Mouse (Mus musculus) lung, embryonic 14.5 days (tissue): Measurements from ENCODE around the gene Cdc42ep5. TPM values are rescaled to one million over a fixed set of nuclear protein-coding genes. Genes with fewer than 3 reads are reported as not detected.
"Not testable (repeated sequence)": the region's sequence is repeated elsewhere in the genome, so short reads cannot be mapped to it uniquely, and the experiment has no call there.

Experiments
- ATAC-seq: fragments of 200-750 bp; cut with Nextera tagmentation; 2 replicates; pipeline ENCODE4 v1.8.0; 2017; ENCODE audit warnings: mild to moderate bottlenecking, moderate TSS enrichment, moderate library complexity; ENCODE audit not compliant: insufficient read depth
- DNase-seq: peaks from one replicate; pipeline ENCODE4 v3.0.0-alpha.2; 2015
- H3K27ac ChIP-seq: fragments of 300-500 bp; sonication (generic); 2 replicates; pipeline ENCODE4 v1.5.1; 2014; ENCODE audit warnings: low read depth, mild to moderate bottlenecking, moderate library complexity
- H3K27me3 ChIP-seq: fragments of 300-500 bp; sonication (generic); 2 replicates; pipeline ENCODE4 v1.6.1; 2014; ENCODE audit warnings: low read length, control low read depth; ENCODE audit not compliant: insufficient read depth
- H3K36me3 ChIP-seq: fragments of 300-500 bp; sonication (generic); 2 replicates; pipeline ENCODE4 v1.6.1; 2014; ENCODE audit warnings: control low read depth; ENCODE audit not compliant: insufficient read depth
- H3K4me1 ChIP-seq: fragments of 300-500 bp; sonication (generic); 2 replicates; pipeline ENCODE4 v1.6.1; 2014; ENCODE audit warnings: antibody characterized with exemption, control low read depth; ENCODE audit not compliant: insufficient read depth
- H3K4me2 ChIP-seq: fragments of 300-500 bp; sonication (generic); 2 replicates; pipeline ENCODE4 v1.6.1; 2014; ENCODE audit warnings: mild to moderate bottlenecking
- H3K4me3 ChIP-seq: fragments of 300-500 bp; sonication (generic); 2 replicates; pipeline ENCODE4 v1.5.1; 2014; ENCODE audit warnings: low read depth, low read length
- H3K9ac ChIP-seq: fragments of 300-500 bp; sonication (generic); 2 replicates; pipeline ENCODE4 v1.6.1; 2014
- H3K9me3 ChIP-seq: fragments of 300-500 bp; sonication (generic); 2 replicates; pipeline ENCODE4 v1.6.1; 2016; ENCODE audit warnings: low read depth, low read length, control low read depth
- CTCF ChIP-seq: IDR thresholded peaks from 2 replicates; pipeline ENCODE4 v1.5.1; 2016; ENCODE audit warnings: antibody characterized with exemption, low read depth
- WGBS: fragments of 180-500 bp; shearing (Covaris S2); extraction: QIAGEN DNeasy Blood & Tissue Kit; methylation state at CpG from one replicate; pipeline ENCODE4 v1.1.7; 2014; 5-methylcytosine and 5-hydroxymethylcytosine counted together
- polyA plus RNA-seq: library from polyadenylated mRNA; unstranded; fragments of >200 nt; fragmentation: Nextera tagmentation; extraction: Ambion mirVana; gene quantifications from 2 replicates; pipeline ENCODE4 v1.2.1, GENCODE M21; 2014

Gene Cdc42ep5
- polyA plus RNA-seq, 1 experiment from 2014 or later = 37.5 TPM

DNA sequence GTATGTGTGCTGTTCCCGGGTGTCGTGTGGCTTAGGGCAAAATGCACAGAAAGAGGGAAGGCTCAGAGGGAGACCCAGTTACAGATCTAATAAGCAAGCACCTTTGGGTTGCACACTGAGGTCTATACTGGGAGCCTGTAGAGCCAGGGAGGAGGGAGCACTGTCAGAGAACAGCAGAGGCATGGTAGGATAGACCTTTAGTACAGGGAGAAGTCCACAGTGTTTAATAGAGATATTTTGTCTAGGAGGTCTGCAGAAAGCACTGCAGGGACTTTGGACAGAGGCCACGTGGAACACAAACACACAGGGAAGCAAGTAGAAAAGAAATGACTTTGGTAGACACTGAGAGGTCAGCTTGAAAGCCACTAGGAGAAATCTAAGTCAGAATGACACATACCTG lies 626 bp upstream of the Cdc42ep5 start:
- 11% methylated on average over 3 of the region's 3 CpGs for WGBS
- Histone ChIP-seq H3K27me3 (no peaks in the 10 kb centered on the region), H3K4me1 (no peaks in the 10 kb centered on the region; the same call in 1 of the 2 replicates), H3K4me2 (peak overlapping the region; percentile 78), H3K9ac (peak overlapping the region; percentile 32; the same call in 1 of the 2 replicates), H3K9me3 (no peaks in the 10 kb centered on the region), H3K36me3 (no peaks in the 10 kb centered on the region), H3K4me3 (peak overlapping the region; percentile 49), H3K27ac (peak overlapping the region; percentile 79)
- no peak for TF ChIP-seq CTCF
- no peak for DNase-seq
- ATAC-seq = no peak

DNA sequence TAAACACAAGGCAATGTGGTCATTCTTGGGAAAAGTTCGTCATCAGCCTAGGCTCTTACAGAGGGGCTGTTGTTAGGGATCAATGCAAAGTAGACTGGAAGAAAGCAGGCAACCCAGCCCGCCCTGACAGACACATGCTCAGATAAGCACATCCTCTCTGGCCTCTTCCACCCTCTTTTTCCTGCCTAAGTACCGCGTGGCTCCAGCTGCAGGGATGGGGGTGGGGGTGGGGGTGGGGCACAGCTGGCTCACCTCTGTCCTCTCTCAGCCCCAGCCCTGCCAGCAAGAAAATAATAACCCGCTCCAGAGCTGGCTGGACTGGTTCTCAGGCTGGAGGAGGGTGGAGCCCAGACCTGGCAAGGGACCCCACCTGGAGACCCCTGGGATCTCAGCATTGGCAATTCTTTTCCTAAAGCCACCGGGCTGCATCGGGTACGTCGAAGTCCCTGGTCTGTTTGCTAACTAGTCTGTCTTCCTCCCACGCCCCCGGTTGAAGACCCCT lies 1.0 kb downstream of the Cdc42ep5 start:
- Histone ChIP-seq H3K9ac (peak overlapping the region; percentile 54), H3K27ac (peak overlapping the region; percentile 79), H3K9me3 (no peaks in the 10 kb centered on the region), H3K4me2 (peak overlapping the region; percentile 78), H3K36me3 (no peaks in the 10 kb centered on the region), H3K4me3 (peak overlapping the region; percentile 49), H3K27me3 (no peaks in the 10 kb centered on the region), H3K4me1 (no peaks in the 10 kb centered on the region; the same call in 1 of the 2 replicates)
- peak; percentile 60 for ATAC-seq
- TF ChIP-seq CTCF = no peak
- WGBS = under 1% methylated on average over 11 of the region's 11 CpGs
- peak; percentile 51 for DNase-seq

DNA sequence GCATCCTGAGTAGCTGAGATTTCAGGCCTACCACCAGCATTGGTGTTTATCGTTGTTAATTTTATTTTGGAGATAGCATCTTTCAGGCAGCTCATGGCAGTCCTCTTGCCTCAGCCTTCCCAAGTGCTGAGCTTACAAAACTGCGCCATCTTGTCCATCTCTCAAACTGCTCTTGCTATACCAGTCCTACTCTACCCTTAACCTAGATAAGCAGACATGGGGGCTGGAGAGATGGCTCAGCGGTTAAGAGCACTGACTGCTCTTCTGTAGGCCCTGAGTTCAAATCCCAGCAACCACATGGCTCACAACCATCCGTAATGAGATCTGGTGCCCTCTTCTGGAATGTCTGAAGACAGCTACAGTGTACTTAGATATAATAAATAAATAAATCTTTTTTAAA lies 3.1 kb downstream of the Cdc42ep5 start:
- H3K4me3 ChIP-seq, DNase-seq, H3K4me1 ChIP-seq, H3K36me3 ChIP-seq, H3K27me3 ChIP-seq, H3K9ac ChIP-seq, ATAC-seq, H3K9me3 ChIP-seq, H3K4me2 ChIP-seq, H3K27ac ChIP-seq: not testable (repeated sequence)
- 88% methylated on average over 4 of the region's 4 CpGs for WGBS

DNA sequence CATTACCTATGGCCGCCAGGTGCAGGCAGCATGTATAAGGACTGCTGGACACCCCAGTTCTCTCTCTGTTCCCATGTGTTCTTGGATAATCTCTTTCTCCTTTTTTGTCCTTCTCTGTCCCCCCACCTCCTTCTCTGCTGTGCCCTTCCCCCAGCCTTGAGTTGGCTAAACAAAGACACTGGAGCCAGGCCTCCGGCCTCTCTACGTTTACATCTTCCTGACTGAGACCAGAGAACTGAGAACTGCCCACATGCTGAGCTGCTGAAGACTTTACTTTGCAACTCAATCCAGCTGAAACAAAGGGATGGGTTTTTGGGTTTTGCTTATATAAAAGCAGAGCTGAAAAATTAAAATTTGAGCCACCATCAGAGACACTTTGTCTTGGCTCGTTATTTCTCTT lies 9.7 kb downstream of the Cdc42ep5 start:
- no peaks in the 10 kb centered on the region for H3K9me3 ChIP-seq
- ATAC-seq (no peak), DNase-seq (no peak)
- WGBS = 53% methylated on average over 4 of the region's 4 CpGs
- H3K27ac ChIP-seq = no peak overlapping the region
- no peaks in the 10 kb centered on the region; the same call in 1 of the 2 replicates for H3K4me1 ChIP-seq
- H3K27me3 ChIP-seq = peaks cover 6% of the 10 kb centered on the region
- H3K9ac ChIP-seq = no peak overlapping the region
- no peak overlapping the region for H3K4me2 ChIP-seq
- no peak for TF ChIP-seq CTCF
- H3K36me3 ChIP-seq = 0 out of 2 replicates have a peak, but pooled peaks cover 5% of the 10 kb centered on the region
- no peak overlapping the region for H3K4me3 ChIP-seq

DNA sequence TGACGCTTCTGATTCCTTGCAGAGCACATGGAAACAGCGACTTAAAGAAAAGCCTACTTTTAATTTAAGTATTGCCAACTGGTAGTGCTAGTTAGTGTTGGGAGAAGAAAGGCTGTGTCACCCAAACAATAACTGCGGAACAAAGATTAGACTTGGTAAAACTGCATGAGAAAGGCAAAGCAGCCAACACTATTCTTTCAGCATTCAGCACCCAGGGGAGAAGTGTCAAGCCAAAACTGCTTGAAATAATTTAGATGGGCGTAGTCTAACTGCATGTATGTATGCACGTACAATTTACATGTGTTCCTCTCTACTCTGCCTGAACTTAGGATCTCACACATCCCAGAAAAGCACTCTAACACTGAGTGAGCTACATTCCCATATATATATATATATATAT lies 10.3 kb downstream of the Cdc42ep5 start:
- H3K4me3 ChIP-seq = no peak overlapping the region
- DNase-seq (no peak), ATAC-seq (no peak)
- TF ChIP-seq CTCF = no peak
- no peaks in the 10 kb centered on the region for H3K9me3 ChIP-seq
- WGBS = 79% methylated on average over 5 of the region's 5 CpGs
- no peaks in the 10 kb centered on the region; the same call in 1 of the 2 replicates for H3K4me1 ChIP-seq
- H3K27ac ChIP-seq = no peak overlapping the region
- H3K36me3 ChIP-seq = 0 out of 2 replicates have a peak, but pooled peaks cover 5% of the 10 kb centered on the region
- H3K27me3 ChIP-seq = peaks cover 6% of the 10 kb centered on the region
- no peak overlapping the region for H3K9ac ChIP-seq
- no peak overlapping the region for H3K4me2 ChIP-seq

DNA sequence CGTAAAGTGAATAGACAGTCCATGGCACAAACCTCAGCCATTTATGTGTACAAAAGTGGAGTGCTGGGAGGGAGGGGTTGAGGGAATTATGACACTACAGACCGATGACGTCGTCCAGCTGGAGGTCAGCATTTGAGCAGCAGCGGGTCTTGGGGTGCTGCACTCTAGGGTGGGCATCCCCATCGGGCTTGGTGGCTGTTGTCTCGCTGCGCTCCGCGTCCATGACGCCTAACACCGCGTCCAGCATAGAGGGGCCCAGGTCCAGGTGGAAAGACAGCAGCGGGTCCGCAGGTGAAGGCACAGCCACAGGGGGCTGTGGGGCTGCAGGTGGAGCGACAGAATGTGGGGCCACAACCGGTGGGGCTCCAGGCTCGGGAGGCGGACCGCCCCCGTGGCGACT lies 13.4 kb downstream of the Cdc42ep5 start:
- Histone ChIP-seq H3K36me3 (peaks cover 26% of the 10 kb centered on the region), H3K4me2 (peak overlapping the region; percentile 92; the same call in 1 of the 2 replicates), H3K27me3 (peaks cover 6% of the 10 kb centered on the region), H3K27ac (no peak overlapping the region), H3K9ac (no peak overlapping the region), H3K9me3 (no peaks in the 10 kb centered on the region), H3K4me3 (no peak overlapping the region; the same call in 1 of the 2 replicates), H3K4me1 (no peaks in the 10 kb centered on the region; the same call in 1 of the 2 replicates)
- WGBS = 27% methylated on average over 22 of the region's 22 CpGs
- DNase-seq = no peak
- no peak for TF ChIP-seq CTCF
- ATAC-seq = no peak

DNA sequence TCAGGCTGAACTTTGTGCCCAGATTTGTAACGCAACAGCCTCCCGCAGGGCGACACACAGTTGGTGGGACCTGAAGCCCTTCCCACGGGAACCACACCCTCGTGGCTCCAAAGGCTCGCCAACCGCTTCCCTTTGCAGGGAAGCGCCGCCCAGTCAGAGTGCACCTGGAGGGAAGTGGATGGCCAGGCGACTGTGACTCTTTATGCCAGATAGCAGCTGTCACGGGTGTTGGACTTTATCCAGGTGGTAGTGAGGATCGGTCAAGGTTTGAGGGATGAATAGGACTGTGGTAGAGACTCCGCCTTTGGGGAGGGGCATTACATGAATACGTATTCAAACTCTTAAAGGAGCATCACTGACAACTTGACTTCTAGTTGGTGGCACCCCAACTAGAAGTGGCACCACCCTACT lies 13.8 kb downstream of the Cdc42ep5 start:
- peaks cover 6% of the 10 kb centered on the region for H3K27me3 ChIP-seq
- no peak overlapping the region for H3K27ac ChIP-seq
- ATAC-seq (no peak), DNase-seq (peak; percentile 16)
- WGBS = 20% methylated on average over 14 of the region's 14 CpGs
- H3K9ac ChIP-seq = no peak overlapping the region
- peak overlapping the region; percentile 71 for H3K4me3 ChIP-seq
- TF ChIP-seq CTCF = no peak
- H3K4me2 ChIP-seq = peak overlapping the region; percentile 92
- peaks cover 30% of the 10 kb centered on the region for H3K36me3 ChIP-seq
- no peaks in the 10 kb centered on the region; the same call in 1 of the 2 replicates for H3K4me1 ChIP-seq
- no peaks in the 10 kb centered on the region for H3K9me3 ChIP-seq
